Mouse (Mus musculus) stomach, postnatal 0 days (tissue): ENCODE data around the gene Slc4a5. TPM values are rescaled to one million over a fixed set of nuclear protein-coding genes. Genes with fewer than 3 reads are reported as not detected.
A peak's percentile ranks its signal among the peaks of the same experiment; 100 is the strongest.

Experiments
- ATAC-seq: fragments of 200-750 bp; cut with Nextera tagmentation; 2 replicates; pipeline ENCODE4 v1.8.0; 2017; ENCODE audit not compliant: low FRiP score, low TSS enrichment
- DNase-seq: peaks from one replicate; pipeline ENCODE4 v3.0.0-alpha.2; 2016; ENCODE audit warnings: low spot score
- H3K27ac ChIP-seq: fragments of 300-500 bp; sonication (generic); replicated peaks from 2 replicates; pipeline ENCODE4 v1.5.1; 2014; ENCODE audit warnings: mild to moderate bottlenecking, control low read depth
- H3K27me3 ChIP-seq: fragments of 300-500 bp; sonication (generic); 2 replicates; pipeline ENCODE4 v1.6.1; 2014; ENCODE audit warnings: low read length; ENCODE audit not compliant: control insufficient read depth, insufficient read depth
- H3K36me3 ChIP-seq: fragments of 300-500 bp; sonication (generic); 2 replicates; pipeline ENCODE4 v1.6.1; 2014; ENCODE audit warnings: low read length, mixed read lengths; ENCODE audit not compliant: control insufficient read depth, insufficient read depth
- H3K4me1 ChIP-seq: fragments of 300-500 bp; sonication (generic); replicated peaks from 2 replicates; pipeline ENCODE4 v1.6.1; 2014; ENCODE audit warnings: antibody characterized with exemption; ENCODE audit not compliant: control insufficient read depth, insufficient read depth
- H3K4me2 ChIP-seq: fragments of 300-500 bp; sonication (generic); replicated peaks from 2 replicates; pipeline ENCODE4 v1.6.1; 2014; ENCODE audit warnings: low read depth, mild to moderate bottlenecking, control low read depth, moderate library complexity
- H3K4me3 ChIP-seq: fragments of 300-500 bp; sonication (generic); 2 replicates; pipeline ENCODE4 v1.5.1; 2014; ENCODE audit warnings: low read depth, low read length, control low read depth
- H3K9ac ChIP-seq: fragments of 300-500 bp; sonication (generic); 2 replicates; pipeline ENCODE4 v1.6.1; 2014; ENCODE audit warnings: mild to moderate bottlenecking, low read length, control low read depth, mixed read lengths
- H3K9me3 ChIP-seq: fragments of 300-500 bp; sonication (generic); 2 replicates; pipeline ENCODE4 v1.6.1; 2016; ENCODE audit warnings: low read length; ENCODE audit not compliant: control insufficient read depth
- CTCF ChIP-seq: IDR thresholded peaks from 2 replicates; pipeline ENCODE4 v1.5.1; 2016; ENCODE audit warnings: antibody characterized with exemption, low read depth, mild to moderate bottlenecking, moderate library complexity
- EP300 ChIP-seq: optimal IDR thresholded peaks from 2 replicates; pipeline ENCODE3; 2016; ENCODE audit warnings: antibody characterized with exemption
- WGBS: fragments of 180-500 bp; shearing (Covaris S2); extraction: QIAGEN DNeasy Blood & Tissue Kit; methylation state at CpG from one replicate; pipeline ENCODE4 v1.1.7; 2014; 5-methylcytosine and 5-hydroxymethylcytosine counted together
- polyA plus RNA-seq: library from polyadenylated mRNA; unstranded; fragments of >200 nt; fragmentation: Nextera tagmentation; extraction: Ambion mirVana; gene quantifications from 2 replicates; pipeline ENCODE4 v1.2.1, GENCODE M21; 2015

Gene Slc4a5
- polyA plus RNA-seq, 1 experiment from 2014 or later = 0.08 TPM

DNA sequence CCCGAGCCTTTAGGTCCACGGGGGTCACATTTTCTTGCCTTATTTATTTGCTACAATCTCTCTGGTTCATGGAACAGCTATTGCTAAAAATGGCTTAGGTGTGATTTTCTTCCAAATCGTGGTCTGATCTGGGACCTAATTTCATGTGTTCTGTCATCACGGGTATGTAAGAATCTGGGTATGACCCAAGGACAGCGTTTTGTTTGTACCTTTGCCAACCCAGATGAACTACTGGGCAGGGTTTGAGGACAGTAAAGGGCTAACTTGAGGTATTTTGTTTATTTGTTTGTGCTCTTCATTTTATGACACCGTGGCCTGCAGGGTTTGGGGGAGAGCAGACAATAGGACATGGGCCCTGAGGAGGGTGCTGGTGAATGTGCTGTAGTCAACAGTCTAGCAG, 39.0 kb upstream of the Slc4a5 start:
- ATAC-seq = no peak
- Histone ChIP-seq H3K4me2 (no peak overlapping the region), H3K27ac (no peak overlapping the region), H3K27me3 (no peaks in the 10 kb centered on the region), H3K9ac (no peak overlapping the region), H3K4me3 (no peak overlapping the region), H3K9me3 (no peaks in the 10 kb centered on the region), H3K36me3 (no peaks in the 10 kb centered on the region; the same call in 1 of the 2 replicates), H3K4me1 (peaks cover 2% of the 10 kb centered on the region; the same call in 1 of the 2 replicates)
- TF ChIP-seq CTCF = no peak
- no peak for TF ChIP-seq EP300
- no peak for DNase-seq
- 78% methylated on average over 6 of the region's 6 CpGs for WGBS

DNA sequence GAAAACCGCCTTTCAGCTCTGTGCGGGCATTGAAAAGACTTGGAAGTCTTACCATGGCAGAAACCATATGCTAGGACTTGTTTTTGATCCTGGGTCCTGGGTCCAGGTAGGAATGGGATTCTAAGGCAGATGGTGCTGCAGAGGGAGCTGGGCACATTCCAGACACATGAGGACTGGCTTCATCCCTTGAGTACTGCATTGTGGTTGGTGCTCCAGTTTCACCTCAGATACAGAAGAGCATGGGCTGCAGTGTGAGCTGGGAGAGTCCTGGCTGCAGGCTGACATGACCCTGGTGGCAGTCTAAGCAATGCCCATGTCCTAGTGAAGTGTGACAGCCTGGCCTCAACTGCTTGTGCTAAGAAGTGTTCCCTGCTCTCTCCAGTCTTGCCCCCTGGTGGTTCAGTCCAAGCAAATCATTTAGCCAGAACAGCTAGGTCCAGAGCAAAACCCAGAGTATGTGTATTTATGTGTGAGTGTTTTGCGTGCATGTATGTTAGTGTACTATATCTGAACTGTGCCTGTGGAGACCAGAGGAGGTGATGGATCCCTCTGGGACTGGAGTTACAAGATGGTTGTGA, 34.7 kb upstream of the Slc4a5 start:
- H3K27ac ChIP-seq = no peak overlapping the region
- WGBS = 81% methylated on average over 3 of the region's 3 CpGs
- H3K9me3 ChIP-seq = no peaks in the 10 kb centered on the region
- no peaks in the 10 kb centered on the region for H3K27me3 ChIP-seq
- H3K4me3 ChIP-seq = no peak overlapping the region
- no peaks in the 10 kb centered on the region for H3K4me1 ChIP-seq
- H3K4me2 ChIP-seq = no peak overlapping the region
- TF ChIP-seq EP300 (no peak), CTCF (peak; percentile 72)
- no peak overlapping the region for H3K9ac ChIP-seq
- peaks cover 3% of the 10 kb centered on the region for H3K36me3 ChIP-seq
- DNase-seq (no peak), ATAC-seq (no peak)

DNA sequence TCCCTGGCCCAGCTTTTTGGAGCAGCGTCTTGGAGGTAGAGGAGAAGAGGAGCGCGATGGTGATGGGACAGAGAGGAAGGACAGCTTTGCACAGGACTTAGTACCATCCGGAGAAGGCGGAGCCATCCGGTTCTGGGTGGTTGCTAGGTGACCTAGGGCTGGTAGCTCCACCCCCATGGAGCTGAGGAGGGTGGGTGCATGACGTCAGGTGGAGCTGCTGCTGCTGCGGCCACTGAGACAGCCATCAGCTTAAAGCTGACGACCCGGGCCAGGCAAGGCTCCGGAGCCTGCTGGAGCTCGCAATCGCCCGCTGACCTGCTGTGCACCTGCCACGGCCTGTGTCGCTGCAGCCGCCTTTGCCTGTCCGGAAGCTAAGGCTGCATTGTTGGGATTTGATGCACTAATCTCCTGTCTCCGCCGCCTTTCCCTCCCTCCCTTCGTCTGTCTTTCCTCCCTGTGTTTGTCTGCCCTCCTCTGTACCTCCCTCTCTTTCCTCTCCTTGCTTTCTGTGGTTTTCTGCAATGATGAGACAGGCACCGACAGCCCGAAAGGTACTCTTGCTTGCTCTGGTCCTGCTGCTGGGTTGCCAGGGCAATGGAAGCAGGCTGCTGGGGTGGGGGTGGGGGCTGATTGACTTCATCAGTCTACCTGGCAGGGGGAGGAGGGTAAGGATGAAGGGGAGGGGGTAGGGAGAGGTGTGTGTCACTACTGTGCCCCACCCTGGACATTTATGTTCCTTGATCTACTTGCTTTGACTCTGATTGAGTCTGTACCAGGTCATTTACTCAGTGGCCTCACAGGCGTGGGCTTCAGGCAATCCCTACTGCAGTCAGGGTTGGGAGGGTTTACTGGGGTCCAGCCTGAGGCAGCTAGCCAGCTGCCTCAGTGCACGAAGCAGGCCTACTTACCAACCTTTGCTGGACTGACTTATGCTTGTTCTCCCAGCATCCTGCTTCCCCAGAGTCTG, 33.5 kb upstream of the Slc4a5 start:
- H3K36me3 ChIP-seq = peaks cover 4% of the 10 kb centered on the region
- DNase-seq (peak; percentile 62), ATAC-seq (peak; percentile 67)
- H3K27me3 ChIP-seq = no peaks in the 10 kb centered on the region
- H3K4me2 ChIP-seq = peak overlapping the region; percentile 36
- no peaks in the 10 kb centered on the region for H3K9me3 ChIP-seq
- no peak for TF ChIP-seq CTCF
- no peak for TF ChIP-seq EP300
- H3K4me3 ChIP-seq = 0 out of 2 replicates have a peak overlapping the region, but pooled peaks have one; percentile 13
- WGBS = 22% methylated on average over 22 of the region's 25 CpGs
- H3K9ac ChIP-seq = peak overlapping the region; percentile 27; the same call in 1 of the 2 replicates
- H3K4me1 ChIP-seq = no peaks in the 10 kb centered on the region
- no peak overlapping the region for H3K27ac ChIP-seq

DNA sequence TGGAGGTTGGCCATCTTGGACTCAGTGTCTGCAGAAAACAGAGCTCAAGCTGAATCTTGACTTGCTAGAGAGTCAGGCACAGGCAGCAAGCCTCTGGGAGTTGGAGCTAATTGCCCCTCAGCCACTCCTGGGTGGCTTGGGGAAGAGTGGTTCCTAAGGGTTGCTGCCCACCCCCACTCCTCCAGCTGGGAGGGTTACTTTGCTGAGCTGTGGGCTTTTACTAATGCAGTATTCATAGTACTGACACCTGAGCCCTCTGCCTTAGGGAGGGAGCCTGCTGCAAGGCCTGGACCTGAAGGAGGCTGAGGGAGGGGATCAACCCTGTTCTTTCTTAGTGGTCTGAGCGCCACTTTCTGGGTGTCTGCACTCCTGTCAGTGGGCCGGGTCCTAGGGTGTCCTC, 32.7 kb upstream of the Slc4a5 start:
- Histone ChIP-seq H3K9me3 (no peaks in the 10 kb centered on the region), H3K9ac (no peak overlapping the region), H3K4me2 (no peak overlapping the region), H3K36me3 (peaks cover 11% of the 10 kb centered on the region), H3K27ac (no peak overlapping the region), H3K4me1 (no peaks in the 10 kb centered on the region), H3K4me3 (no peak overlapping the region), H3K27me3 (no peaks in the 10 kb centered on the region)
- DNase-seq (no peak), ATAC-seq (no peak)
- TF ChIP-seq CTCF = no peak
- TF ChIP-seq EP300 = no peak
- 100% methylated on average over 2 of the region's 2 CpGs for WGBS

GRCm38 (mm10) chr6:83193571-83193970, 26.1 kb upstream of the Slc4a5 start:
- DNase-seq = no peak
- WGBS = 88% methylated on average over 7 of the region's 7 CpGs
- H3K9me3 ChIP-seq = no peaks in the 10 kb centered on the region
- no peak overlapping the region for H3K4me2 ChIP-seq
- no peak for ATAC-seq
- no peak overlapping the region for H3K4me3 ChIP-seq
- no peaks in the 10 kb centered on the region for H3K27me3 ChIP-seq
- no peaks in the 10 kb centered on the region for H3K4me1 ChIP-seq
- TF ChIP-seq CTCF = no peak
- no peak for TF ChIP-seq EP300
- H3K9ac ChIP-seq = no peak overlapping the region
- no peak overlapping the region for H3K27ac ChIP-seq
- peaks cover 58% of the 10 kb centered on the region for H3K36me3 ChIP-seq
